Mouse (Mus musculus) hindbrain, embryonic 10.5 days (tissue): Measurements from ENCODE around the gene Sult2b1. TPM values are rescaled to one million over a fixed set of nuclear protein-coding genes. Genes with fewer than 3 reads are reported as not detected.
A peak's percentile ranks its signal among the peaks of the same experiment; 100 is the strongest.

Experiments used
- DNase-seq: peaks from one replicate; pipeline ENCODE4 v3.0.0-alpha.2; 2017; ENCODE audit warnings: low spot score
- H3K27ac ChIP-seq: fragments of 300-500 bp; sonication (generic); 2 replicates; pipeline ENCODE4 v1.5.1; 2016; ENCODE audit warnings: mild to moderate bottlenecking, moderate library complexity
- H3K27me3 ChIP-seq: fragments of 300-500 bp; sonication (generic); 2 replicates; pipeline ENCODE4 v1.6.1; 2016; ENCODE audit warnings: mild to moderate bottlenecking; ENCODE audit not compliant: poor library complexity, insufficient read depth, severe bottlenecking
- H3K36me3 ChIP-seq: fragments of 300-500 bp; sonication (generic); 2 replicates; pipeline ENCODE4 v1.6.1; 2016; ENCODE audit warnings: mild to moderate bottlenecking, moderate library complexity
- H3K4me1 ChIP-seq: fragments of 300-500 bp; sonication (generic); replicated peaks from 2 replicates; pipeline ENCODE4 v1.6.1; 2016; ENCODE audit warnings: mild to moderate bottlenecking
- H3K4me3 ChIP-seq: fragments of 300-500 bp; sonication (generic); 2 replicates; pipeline ENCODE4 v1.5.1; 2016; ENCODE audit warnings: mild to moderate bottlenecking, moderate library complexity
- H3K9me3 ChIP-seq: fragments of 300-500 bp; sonication (generic); 2 replicates; pipeline ENCODE4 v1.6.1; 2016; ENCODE audit warnings: mild to moderate bottlenecking, moderate library complexity
- WGBS: fragments of 180-500 bp; shearing (Covaris S2); methylation state at CpG from one replicate; pipeline ENCODE4 v1.1.7; 2016; 5-methylcytosine and 5-hydroxymethylcytosine counted together
- polyA plus RNA-seq: library from polyadenylated mRNA; unstranded; fragments of >200 nt; fragmentation: Nextera tagmentation; extraction: Ambion mirVana; gene quantifications from 2 replicates; pipeline ENCODE4 v1.2.1, GENCODE M21; 2016

The Sult2b1 gene
- polyA plus RNA-seq, 1 experiment from 2014 or later: 1.7 TPM

GRCm38 (mm10) chr7:45749401-45749800 lies 35.1 kb downstream of the Sult2b1 start:
- Histone ChIP-seq H3K4me3 (no peak overlapping the region), H3K36me3 (no peaks in the 10 kb centered on the region), H3K27ac (0 out of 2 replicates have a peak overlapping the region, but pooled peaks have one; percentile 1), H3K4me1 (peaks cover 8% of the 10 kb centered on the region), H3K27me3 (no peaks in the 10 kb centered on the region), H3K9me3 (0 out of 2 replicates have a peak, but pooled peaks cover 6% of the 10 kb centered on the region)
- WGBS: 54% methylated on average over 10 of the region's 10 CpGs
- no peak for DNase-seq

GRCm38 (mm10) chr7:45748110-45748509 lies 36.4 kb downstream of the Sult2b1 start:
- H3K4me3 ChIP-seq: no peak overlapping the region
- no peaks in the 10 kb centered on the region for H3K36me3 ChIP-seq
- no peak overlapping the region for H3K27ac ChIP-seq
- 83% methylated on average over 7 of the region's 7 CpGs for WGBS
- 0 out of 2 replicates have a peak, but pooled peaks cover 6% of the 10 kb centered on the region for H3K9me3 ChIP-seq
- no peaks in the 10 kb centered on the region for H3K27me3 ChIP-seq
- no peak for DNase-seq
- peaks cover 8% of the 10 kb centered on the region for H3K4me1 ChIP-seq

GRCm38 (mm10) chr7:45747450-45747849 lies 37.0 kb downstream of the Sult2b1 start:
- no peaks in the 10 kb centered on the region for H3K36me3 ChIP-seq
- 89% methylated on average over 5 of the region's 5 CpGs for WGBS
- H3K27ac ChIP-seq: no peak overlapping the region
- no peak for DNase-seq
- no peaks in the 10 kb centered on the region for H3K27me3 ChIP-seq
- H3K9me3 ChIP-seq: 0 out of 2 replicates have a peak, but pooled peaks cover 6% of the 10 kb centered on the region
- no peak overlapping the region for H3K4me3 ChIP-seq
- H3K4me1 ChIP-seq: peaks cover 8% of the 10 kb centered on the region

GRCm38 (mm10) chr7:45746518-45746917 lies 38.0 kb downstream of the Sult2b1 start:
- H3K36me3 ChIP-seq: no peaks in the 10 kb centered on the region
- peaks cover 8% of the 10 kb centered on the region for H3K27me3 ChIP-seq
- peaks cover 18% of the 10 kb centered on the region for H3K4me1 ChIP-seq
- 0 out of 2 replicates have a peak, but pooled peaks cover 6% of the 10 kb centered on the region for H3K9me3 ChIP-seq
- no peak overlapping the region for H3K4me3 ChIP-seq
- no peak for DNase-seq
- H3K27ac ChIP-seq: no peak overlapping the region
- WGBS: 65% methylated on average over 6 of the region's 6 CpGs

GRCm38 (mm10) chr7:45744387-45744786 lies 40.1 kb downstream of the Sult2b1 start:
- peaks cover 18% of the 10 kb centered on the region for H3K4me1 ChIP-seq
- H3K4me3 ChIP-seq: no peak overlapping the region
- H3K27me3 ChIP-seq: peaks cover 14% of the 10 kb centered on the region
- H3K27ac ChIP-seq: no peak overlapping the region
- 0 out of 2 replicates have a peak, but pooled peaks cover 6% of the 10 kb centered on the region for H3K9me3 ChIP-seq
- peak; percentile 62 for DNase-seq
- 48% methylated on average over 2 of the region's 2 CpGs for WGBS
- H3K36me3 ChIP-seq: no peaks in the 10 kb centered on the region

- H3K9me3 ChIP-seq: 0 out of 2 replicates have a peak, but pooled peaks cover 6% of the 10 kb centered on the region
- DNase-seq: no peak
- peaks cover 13% of the 10 kb centered on the region; the same call in 1 of the 2 replicates for H3K4me1 ChIP-seq
- no peak overlapping the region for H3K27ac ChIP-seq
- 37% methylated on average over 19 of the region's 19 CpGs for WGBS
- H3K36me3 ChIP-seq: no peaks in the 10 kb centered on the region
- H3K27me3 ChIP-seq: peaks cover 14% of the 10 kb centered on the region
- H3K4me3 ChIP-seq: peak overlapping the region; percentile 14; the same call in 1 of the 2 replicates
These were observed 42.1 kb downstream of the Sult2b1 start for GRCm38 (mm10) chr7:45742338-45742737.

- H3K27me3 ChIP-seq: peaks cover 14% of the 10 kb centered on the region
- H3K4me1 ChIP-seq: peaks cover 13% of the 10 kb centered on the region; the same call in 1 of the 2 replicates
- H3K9me3 ChIP-seq: 0 out of 2 replicates have a peak, but pooled peaks cover 3% of the 10 kb centered on the region
- peak overlapping the region; percentile 14 for H3K4me3 ChIP-seq
- DNase-seq: no peak
- 37% methylated on average over 11 of the region's 11 CpGs for WGBS
- no peaks in the 10 kb centered on the region for H3K36me3 ChIP-seq
- no peak overlapping the region for H3K27ac ChIP-seq
These were observed 42.7 kb downstream of the Sult2b1 start for GRCm38 (mm10) chr7:45741777-45742176.

- peaks cover 13% of the 10 kb centered on the region; the same call in 1 of the 2 replicates for H3K4me1 ChIP-seq
- H3K27me3 ChIP-seq: peaks cover 14% of the 10 kb centered on the region
- no peak for DNase-seq
- no peaks in the 10 kb centered on the region for H3K9me3 ChIP-seq
- WGBS: 82% methylated on average over 12 of the region's 12 CpGs
- no peak overlapping the region for H3K4me3 ChIP-seq
- H3K27ac ChIP-seq: no peak overlapping the region
- H3K36me3 ChIP-seq: no peaks in the 10 kb centered on the region
These were observed 43.2 kb downstream of the Sult2b1 start for GRCm38 (mm10) chr7:45741308-45741707.

- Histone ChIP-seq H3K36me3 (no peaks in the 10 kb centered on the region), H3K4me3 (no peak overlapping the region), H3K9me3 (no peaks in the 10 kb centered on the region), H3K4me1 (peaks cover 13% of the 10 kb centered on the region; the same call in 1 of the 2 replicates), H3K27ac (no peak overlapping the region), H3K27me3 (peaks cover 14% of the 10 kb centered on the region)
- DNase-seq: no peak
- 68% methylated on average over 10 of the region's 10 CpGs for WGBS
These were observed 44.6 kb downstream of the Sult2b1 start for GRCm38 (mm10) chr7:45739820-45740219.

GRCm38 (mm10) chr7:45739162-45739763 lies 45.2 kb downstream of the Sult2b1 start:
- peaks cover 13% of the 10 kb centered on the region; the same call in 1 of the 2 replicates for H3K4me1 ChIP-seq
- no peaks in the 10 kb centered on the region for H3K36me3 ChIP-seq
- no peaks in the 10 kb centered on the region for H3K9me3 ChIP-seq
- H3K27me3 ChIP-seq: peaks cover 14% of the 10 kb centered on the region
- H3K27ac ChIP-seq: no peak overlapping the region
- 9% methylated on average over 9 of the region's 9 CpGs for WGBS
- no peak overlapping the region for H3K4me3 ChIP-seq
- DNase-seq: peak; percentile 76

- Histone ChIP-seq H3K9me3 (no peaks in the 10 kb centered on the region), H3K4me1 (peaks cover 28% of the 10 kb centered on the region), H3K4me3 (no peak overlapping the region), H3K27ac (no peak overlapping the region), H3K27me3 (no peaks in the 10 kb centered on the region), H3K36me3 (peaks cover 18% of the 10 kb centered on the region)
- 83% methylated on average over 5 of the region's 5 CpGs for WGBS
- no peak for DNase-seq
These were observed 51.0 kb downstream of the Sult2b1 start for GRCm38 (mm10) chr7:45733477-45733876.

GRCm38 (mm10) chr7:45730727-45731431 lies 53.6 kb downstream of the Sult2b1 start:
- 14% methylated on average over 16 of the region's 16 CpGs for WGBS
- H3K27me3 ChIP-seq: no peaks in the 10 kb centered on the region
- peaks cover 44% of the 10 kb centered on the region for H3K36me3 ChIP-seq
- no peak overlapping the region for H3K4me3 ChIP-seq
- H3K9me3 ChIP-seq: no peaks in the 10 kb centered on the region
- peak overlapping the region; percentile 60 for H3K27ac ChIP-seq
- peak; percentile 75 for DNase-seq
- peaks cover 28% of the 10 kb centered on the region for H3K4me1 ChIP-seq

GRCm38 (mm10) chr7:45727625-45728024 lies 56.8 kb downstream of the Sult2b1 start:
- no peak for DNase-seq
- peaks cover 76% of the 10 kb centered on the region for H3K36me3 ChIP-seq
- H3K4me1 ChIP-seq: peaks cover 25% of the 10 kb centered on the region
- H3K4me3 ChIP-seq: no peak overlapping the region
- H3K27me3 ChIP-seq: no peaks in the 10 kb centered on the region
- WGBS: 81% methylated on average over 3 of the region's 3 CpGs
- H3K9me3 ChIP-seq: no peaks in the 10 kb centered on the region
- H3K27ac ChIP-seq: no peak overlapping the region
